Comparison of ENCODE assay signal across 19 mouse cellular contexts in the genomic region with DNA sequence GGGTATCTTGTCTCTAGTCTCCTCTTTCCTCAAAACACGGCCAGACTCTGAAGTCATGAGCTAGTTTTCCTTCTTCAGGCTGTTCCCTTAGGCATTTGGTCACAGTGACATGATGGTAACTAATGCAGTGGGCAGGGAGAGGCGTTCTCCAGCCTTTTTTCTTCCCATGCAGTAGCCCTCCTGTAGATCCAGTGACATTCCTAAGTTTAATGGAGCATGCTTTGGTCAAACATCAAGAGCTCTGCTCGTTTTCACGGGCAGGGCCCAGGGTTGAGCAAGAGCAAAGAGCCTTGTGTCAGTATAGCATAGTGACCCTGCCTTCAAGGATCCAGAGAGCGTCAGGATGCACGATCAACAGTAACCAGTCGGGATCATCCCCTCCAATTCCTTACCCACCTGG. TPM values are rescaled to one million over a fixed set of nuclear protein-coding genes. Genes with fewer than 3 reads are reported as not detected.
"Had no signal": no experiment of that assay in that cellular context is flagged by ENCODE, and none has a peak within 500 bp of the region (broad histone marks: within the 10 kb centered on the region; RNA-seq: fewer than 3 reads in every experiment).

No protein-coding gene starts in this region.

- H3K4me3 ChIP-seq: megakaryocyte, embryonic 14.5 days; midbrain, embryonic 13.5 days; midbrain, embryonic 15.5 days; neural tube, embryonic 12.5 days; stomach, embryonic 15.5 days had no signal

- H3K9me3 ChIP-seq: megakaryocyte, embryonic 14.5 days; midbrain, embryonic 13.5 days; midbrain, embryonic 15.5 days; neural tube, embryonic 12.5 days; stomach, embryonic 15.5 days had no signal

- H3K4me1 ChIP-seq: megakaryocyte, embryonic 14.5 days; neural tube, embryonic 12.5 days; stomach, embryonic 15.5 days had no signal

- H3K27me3 ChIP-seq: midbrain, embryonic 13.5 days; midbrain, embryonic 15.5 days; neural tube, embryonic 12.5 days; stomach, embryonic 15.5 days had no signal

- DNase-seq: lung, adult 18-20 months; lung, embryonic 14.5 days; lung, postnatal 10 days; lung, postnatal 36 days; right cerebral cortex, postnatal 14 days; thymus, adult 18-20 months; thymus, postnatal 14 days; thymus, postnatal 36 days had no signal

- ATAC-seq: midbrain, embryonic 13.5 days; midbrain, embryonic 15.5 days had no signal

- H3K36me3 ChIP-seq: midbrain, embryonic 15.5 days; neural tube, embryonic 12.5 days; stomach, embryonic 15.5 days had no signal

- H3K27ac ChIP-seq: macrophage; midbrain, embryonic 13.5 days; midbrain, embryonic 15.5 days; neural tube, embryonic 12.5 days; stomach, embryonic 15.5 days had no signal

- H3K9ac ChIP-seq: lung, embryonic 14.5 days; midbrain, embryonic 13.5 days; midbrain, embryonic 15.5 days; neural tube, embryonic 12.5 days; stomach, embryonic 15.5 days had no signal

- H3K4me2 ChIP-seq: lung, embryonic 14.5 days; midbrain, embryonic 11.5 days; midbrain, embryonic 13.5 days; midbrain, embryonic 15.5 days; neural tube, embryonic 12.5 days; stomach, embryonic 15.5 days had no signal

RNA-seq across cellular contexts. Expression of gene A930018P22Rik, which starts 40.8 kb away (rescaled TPM):
- polyA plus RNA-seq: lung, embryonic 14.5 days; lung, embryonic 16.5 days; macrophage; midbrain, embryonic 13.5 days; midbrain, embryonic 15.5 days; neural tube, embryonic 14.5 days; spleen, adult 2 months; thymus, postnatal 0 days had no signal
